Mouse (Mus musculus) lung, postnatal 36 days (tissue): Measurements from ENCODE around the gene Mtx2.

Experiments
- DNase-seq: peaks from one replicate; pipeline ENCODE4 v3.0.0; 2022; ENCODE audit warnings: mixed read lengths

Gene Mtx2

DNA sequence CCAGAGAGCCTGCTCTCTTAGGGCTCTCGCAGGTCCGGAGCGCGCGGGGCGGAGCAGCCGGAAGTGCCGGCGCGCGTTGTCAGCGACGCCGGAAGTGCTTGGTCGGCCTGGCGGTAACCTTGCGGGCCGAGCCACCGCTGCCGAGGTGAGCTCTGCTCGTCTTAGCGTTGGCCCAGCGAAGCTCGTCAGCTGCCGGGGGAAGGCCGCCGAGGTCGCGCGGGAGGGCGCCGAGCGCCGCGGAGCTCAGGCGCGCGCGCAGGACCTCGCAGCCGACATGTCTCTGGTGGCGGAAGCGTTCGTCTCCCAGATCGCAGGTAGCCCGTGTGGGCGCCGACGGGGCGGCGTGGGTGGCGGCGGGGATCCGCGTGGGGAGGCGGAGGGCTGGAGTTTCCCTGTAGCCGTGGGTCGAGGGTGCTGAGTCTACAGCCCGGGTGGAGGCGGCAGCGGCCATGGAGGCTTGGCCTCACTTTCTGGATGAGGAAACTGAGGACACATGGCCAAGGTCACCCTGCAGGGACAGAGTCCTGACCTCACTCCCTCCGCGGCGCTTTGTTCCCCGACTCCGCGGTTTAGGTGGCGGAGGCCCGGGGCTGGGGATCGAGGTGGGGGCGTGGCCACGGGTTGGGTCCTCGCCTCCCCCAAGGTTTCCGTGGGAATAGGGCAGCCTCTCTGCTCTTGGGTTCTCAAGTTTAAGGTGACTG, at the start of gene Mtx2:
TSS of gene Mtx2 (plus strand) at position 74 of the 701 bp plus-strand sequence.
- DNase-seq, result peak; percentile 83

DNA sequence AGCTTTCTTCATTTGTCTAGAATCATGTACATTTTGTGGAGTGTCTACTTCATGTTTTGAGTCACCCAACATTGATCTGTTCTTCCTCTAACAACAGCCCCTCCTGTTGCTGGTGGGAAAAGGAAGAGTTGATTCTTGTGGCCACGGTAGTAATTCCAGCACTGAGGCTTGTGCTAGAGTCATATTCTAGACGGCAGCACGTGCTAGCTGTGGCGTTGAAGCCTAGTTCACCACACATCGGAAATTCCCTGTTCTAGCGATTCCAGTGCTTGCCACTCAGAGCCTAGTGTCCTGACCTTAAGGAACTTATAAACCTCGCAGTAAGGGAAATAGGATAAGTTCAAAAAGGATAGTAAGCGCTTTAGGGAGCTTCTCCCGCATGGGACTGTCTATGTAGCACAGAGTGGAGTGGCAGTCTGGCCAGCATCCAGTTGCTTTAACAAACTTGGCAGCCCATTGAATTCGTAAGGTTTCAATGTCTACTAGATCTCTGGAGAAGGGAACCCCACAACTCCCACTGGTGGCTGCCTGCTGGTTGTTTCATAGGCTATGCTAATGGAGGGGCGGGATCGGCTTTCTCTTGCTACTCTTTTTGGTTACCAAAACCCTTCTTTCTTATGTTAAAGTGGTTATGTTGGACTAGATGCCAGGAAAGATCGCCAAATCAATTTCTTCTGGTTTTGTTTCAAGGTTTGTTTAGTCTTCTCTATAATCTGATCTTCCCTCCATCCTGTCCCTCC, 47.9 kb upstream of the Mtx2 start:
- DNase-seq, result no peak

DNA sequence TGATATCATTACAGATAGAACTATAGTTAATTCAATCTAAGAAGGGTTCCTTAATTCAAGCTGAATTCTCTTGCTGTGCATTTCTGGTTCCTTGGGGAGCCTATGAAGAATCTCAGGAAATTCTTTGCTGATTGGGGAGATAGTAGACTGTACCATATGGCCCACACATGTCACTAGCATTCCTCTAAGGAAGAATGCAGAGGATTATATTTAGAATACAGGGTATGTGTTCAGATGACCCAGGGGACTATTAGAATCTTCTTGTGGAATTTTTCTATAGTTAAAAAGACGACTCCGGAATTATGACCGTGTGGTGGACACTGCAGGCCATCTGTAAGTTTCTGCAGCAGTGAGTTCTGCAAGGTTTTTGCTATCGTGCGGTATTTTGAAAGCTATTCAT, 44.2 kb upstream of the Mtx2 start:
- DNase-seq, result no peak

DNA sequence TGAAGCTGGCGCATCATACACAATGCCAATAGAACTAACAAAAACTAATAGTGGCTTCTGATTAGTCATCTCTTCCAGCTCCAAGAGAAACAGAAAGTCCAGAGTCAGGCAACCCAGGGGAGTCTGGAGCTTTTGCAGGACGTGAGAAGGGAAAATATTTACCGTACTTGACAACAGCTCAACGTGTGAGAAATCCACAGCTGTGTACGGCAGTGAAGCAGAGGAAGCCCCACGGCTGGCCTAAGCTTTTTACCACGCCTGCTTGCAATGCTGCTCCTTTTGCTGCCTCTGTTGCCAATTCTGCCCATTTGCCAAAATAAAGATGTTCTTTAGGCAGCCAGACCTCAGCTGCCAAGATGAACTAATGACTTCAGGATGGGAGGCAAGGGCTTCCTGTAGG, 30.1 kb upstream of the Mtx2 start:
- no peak for DNase-seq

DNA sequence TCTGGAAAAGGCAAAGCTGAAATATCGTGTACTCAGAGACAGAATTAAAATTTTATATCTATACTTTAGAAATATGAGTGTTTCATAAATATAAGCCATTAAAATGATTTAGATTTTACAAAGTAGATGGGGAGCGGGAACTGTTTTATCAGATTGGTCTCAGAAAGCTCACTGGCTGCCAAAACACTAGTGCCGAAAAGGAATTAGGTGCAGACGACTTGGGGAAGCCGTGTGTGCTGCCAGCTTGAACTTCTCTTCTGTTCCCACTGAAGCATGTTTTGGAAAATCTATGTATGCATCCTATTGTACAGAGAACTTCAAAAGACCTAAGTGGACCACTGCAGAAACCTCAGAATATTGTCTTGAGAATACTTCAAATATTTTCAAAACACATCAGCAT, 17.2 kb upstream of the Mtx2 start:
- DNase-seq, result no peak

DNA sequence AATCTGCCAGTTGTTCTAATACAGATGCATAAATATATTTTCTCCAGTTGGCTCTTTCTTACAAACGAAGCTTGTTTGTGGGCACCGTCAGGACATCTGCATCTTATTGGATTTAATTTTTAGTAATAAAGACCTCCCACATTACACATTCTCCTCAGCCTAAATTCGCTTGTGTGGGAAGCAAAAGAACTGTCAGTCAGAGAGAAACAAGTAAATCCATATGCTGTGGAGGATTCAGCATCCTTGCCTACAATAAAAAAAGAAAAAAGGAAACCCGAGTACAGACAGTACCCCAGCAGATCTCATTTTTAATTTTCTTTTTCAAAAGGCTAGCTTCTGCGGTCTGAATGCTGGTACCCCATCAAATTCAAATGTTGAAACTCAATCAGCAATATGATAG, 2.9 kb upstream of the Mtx2 start:
- DNase-seq, result no peak

DNA sequence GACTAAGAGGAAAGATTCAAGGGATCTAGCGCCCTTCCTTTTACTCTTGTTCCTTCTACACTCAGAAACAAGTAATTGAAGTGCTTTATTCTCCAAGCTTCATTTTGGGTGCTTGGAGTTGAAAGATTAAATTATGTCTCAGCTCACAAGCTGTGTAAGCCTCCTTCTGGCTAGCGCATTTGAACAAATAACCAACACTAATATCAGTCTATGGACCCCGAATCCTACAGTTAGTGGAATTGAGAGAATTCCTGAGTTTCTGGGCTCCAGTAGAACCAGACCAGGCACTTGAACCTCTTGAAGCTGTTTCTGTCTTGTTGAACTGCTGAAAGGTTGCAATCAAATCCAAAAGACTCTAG, 253 bp upstream of the Mtx2 start:
- no peak for DNase-seq

DNA sequence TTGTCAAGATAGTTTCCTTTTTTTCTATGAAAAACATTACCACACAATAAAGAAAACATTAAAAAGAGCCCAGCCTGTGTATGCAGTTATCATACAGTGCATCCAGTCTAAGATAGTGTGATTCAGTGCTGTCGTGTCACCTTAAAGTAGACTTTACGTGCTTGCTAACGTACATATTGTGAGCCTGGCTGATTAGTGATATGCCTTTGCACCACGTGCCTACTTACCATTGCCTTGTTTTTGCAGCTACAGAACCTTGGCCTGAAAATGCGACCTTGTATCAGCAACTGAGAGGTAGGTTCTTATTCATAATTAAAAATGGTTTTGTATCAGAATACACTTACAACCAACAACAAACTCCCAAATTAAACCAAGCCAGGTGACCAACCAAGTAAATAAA, 21.4 kb downstream of the Mtx2 start:
- no peak for DNase-seq

DNA sequence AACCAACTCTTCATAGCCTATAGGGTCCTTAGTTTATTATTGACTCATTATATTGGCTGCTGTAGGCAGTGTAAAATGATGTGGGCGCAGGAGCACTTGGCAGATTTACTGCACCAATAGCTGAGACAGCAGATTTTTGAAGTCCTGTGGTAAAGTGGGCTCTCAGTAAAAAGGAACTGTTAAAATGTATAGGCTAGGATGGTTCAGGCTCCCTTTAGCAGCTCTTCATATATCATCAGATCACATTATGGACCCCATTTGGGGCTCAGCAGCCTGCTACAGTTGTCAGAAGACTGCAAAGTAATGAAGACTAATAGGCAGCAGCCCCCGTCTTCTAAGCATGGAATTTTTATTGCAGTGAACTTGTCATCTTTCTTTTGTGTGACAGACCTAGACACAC, 21.9 kb downstream of the Mtx2 start:
- no peak for DNase-seq

DNA sequence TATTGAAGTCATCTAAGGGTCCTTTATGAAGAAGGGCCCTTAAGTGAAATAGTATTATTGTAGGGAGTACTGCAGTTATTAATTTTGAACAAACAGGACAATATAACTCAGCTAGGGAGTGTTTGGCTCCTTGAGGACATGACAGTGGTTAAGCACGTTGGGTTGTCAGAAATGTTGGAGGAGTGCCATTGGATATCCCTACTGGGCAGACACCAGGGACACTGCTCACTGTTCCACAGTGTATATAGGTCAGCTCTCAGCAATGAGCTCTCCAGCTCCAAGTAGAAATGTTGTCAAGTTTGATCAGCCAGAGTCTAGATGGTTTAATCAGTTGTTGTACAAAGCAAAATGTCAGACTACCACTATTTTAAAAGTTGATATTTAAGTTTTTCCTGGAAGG, 24.4 kb downstream of the Mtx2 start:
- DNase-seq, result no peak

DNA sequence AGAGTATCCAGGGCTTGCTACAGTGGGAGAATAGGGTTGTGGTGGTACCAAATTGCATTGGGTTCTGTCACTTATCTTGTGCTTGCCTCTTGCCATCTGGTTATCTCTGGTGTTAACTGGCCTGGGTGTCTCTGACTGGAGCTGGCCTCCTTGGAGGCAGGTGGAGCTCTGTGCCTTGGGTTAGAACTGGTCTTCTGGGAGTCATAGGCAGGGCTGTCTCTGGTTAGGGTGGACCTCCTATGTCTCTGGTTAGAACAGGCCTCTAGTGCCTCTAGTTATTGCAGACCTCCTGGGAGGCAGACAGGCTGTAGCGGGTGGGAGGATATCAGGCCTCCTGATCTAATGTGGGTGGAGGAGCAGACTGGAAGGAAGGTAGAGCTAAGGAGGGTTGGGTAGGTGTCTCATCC, 36.5 kb downstream of the Mtx2 start:
- DNase-seq, result no peak

DNA sequence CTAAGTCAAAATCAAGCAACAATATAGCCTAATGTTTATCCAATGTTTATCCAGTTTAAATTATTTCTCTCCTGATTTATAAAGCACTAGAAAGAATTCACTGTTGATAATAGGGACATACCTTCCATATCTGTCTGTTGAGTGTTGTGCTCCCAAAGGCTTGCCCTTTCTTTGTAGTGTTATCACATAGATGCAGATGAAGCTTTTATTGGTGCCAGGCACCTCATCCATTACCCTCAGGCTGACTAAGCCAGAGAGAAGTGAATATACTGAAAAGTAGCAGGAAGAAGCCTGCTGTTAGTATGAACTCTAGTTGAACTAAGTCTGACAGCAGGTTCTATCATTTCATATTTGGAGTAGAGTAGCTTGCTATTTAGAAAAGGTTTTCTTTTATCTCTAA, 39.8 kb downstream of the Mtx2 start:
- no peak for DNase-seq

DNA sequence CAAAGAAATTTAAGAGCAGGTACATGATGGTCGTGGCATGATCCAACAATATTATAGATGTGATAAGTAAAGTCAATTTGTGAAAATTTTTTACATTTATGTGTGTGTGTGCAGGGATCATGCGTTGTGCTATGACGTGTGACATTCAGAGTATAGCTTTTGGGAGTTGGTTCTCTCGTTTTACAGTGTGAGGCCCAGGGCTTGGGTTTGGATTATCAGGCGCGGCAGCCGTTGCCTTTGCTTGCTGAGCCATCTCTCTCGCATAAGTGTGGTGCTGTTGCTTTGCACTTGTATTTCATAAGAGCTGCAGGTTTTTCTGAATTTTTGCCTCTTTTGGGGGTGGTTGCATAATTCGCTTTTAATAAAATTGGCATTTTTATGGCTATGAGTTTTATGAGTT, 48.4 kb downstream of the Mtx2 start:
- DNase-seq, result no peak

DNA sequence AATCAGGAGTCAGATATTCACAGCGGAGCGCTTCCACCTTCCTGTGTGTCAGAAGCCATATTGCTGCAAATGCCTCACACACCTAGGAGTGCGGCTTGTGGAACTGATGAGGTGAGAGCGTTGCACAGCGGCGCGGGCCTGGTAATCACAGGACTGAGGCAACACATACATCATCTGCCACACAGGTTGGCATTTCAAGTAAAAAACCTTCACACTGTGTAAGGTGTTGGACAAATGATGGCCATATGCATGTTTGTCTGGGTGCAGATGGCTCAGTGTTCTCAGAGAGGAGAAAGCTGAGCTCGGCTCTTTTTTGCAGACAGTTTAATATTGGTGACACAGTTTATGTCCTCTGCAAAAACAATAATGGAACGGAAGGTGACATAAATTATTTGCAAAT, 58.8 kb downstream of the Mtx2 start:
- no peak for DNase-seq

DNA sequence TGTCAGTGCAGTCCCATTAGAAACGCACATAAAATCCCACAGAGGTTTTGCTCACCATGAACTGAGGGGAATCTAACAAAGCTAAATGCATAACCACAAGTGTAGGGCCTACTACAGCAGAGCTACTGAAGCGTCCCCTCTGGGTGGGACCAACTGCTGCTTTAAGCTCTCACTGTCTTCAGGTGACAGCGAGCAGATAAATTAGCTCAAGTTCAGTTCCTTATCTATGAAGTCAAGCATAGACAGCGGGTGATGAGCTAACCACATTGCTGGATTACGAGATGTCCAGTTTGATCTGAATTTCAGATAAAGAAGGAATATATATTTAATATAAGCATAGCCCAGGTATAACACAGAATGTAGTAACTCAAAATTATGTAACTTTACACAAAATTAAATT, 66.3 kb downstream of the Mtx2 start:
- DNase-seq, result no peak

DNA sequence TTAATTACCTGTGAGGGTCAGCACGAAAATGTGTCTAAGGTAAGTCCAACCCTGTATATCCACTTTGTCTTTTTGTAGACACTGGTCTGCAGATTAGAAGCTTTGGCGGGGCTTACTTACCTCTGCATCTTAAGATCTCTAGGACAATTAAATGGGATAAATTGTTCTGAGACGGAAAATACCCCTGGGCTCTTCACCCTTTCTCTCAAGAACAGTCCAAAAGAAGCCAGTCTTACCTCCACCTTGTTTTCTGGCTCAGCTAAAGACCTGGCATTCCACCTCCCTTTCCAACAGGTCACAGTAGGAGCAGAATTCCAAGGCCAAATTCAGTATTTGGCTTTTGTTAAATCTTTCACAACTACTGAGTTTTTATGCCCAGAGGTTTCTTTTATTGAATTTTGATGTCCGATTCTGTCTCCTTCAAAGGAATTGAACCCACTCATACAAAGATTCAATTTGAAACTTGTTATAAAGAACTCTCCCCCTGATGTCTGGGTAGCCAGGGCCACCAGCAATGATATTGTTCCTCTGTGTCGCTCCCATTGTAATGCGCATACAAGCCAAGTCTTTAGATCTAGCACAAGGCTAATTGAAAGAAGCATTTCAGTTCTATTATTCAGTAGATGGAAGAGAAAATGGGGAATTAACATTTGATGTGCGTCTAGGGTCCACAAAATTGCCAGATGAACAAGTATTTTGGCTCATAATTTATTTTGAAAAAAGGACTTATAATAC, 67.4 kb downstream of the Mtx2 start:
- DNase-seq, result no peak

DNA sequence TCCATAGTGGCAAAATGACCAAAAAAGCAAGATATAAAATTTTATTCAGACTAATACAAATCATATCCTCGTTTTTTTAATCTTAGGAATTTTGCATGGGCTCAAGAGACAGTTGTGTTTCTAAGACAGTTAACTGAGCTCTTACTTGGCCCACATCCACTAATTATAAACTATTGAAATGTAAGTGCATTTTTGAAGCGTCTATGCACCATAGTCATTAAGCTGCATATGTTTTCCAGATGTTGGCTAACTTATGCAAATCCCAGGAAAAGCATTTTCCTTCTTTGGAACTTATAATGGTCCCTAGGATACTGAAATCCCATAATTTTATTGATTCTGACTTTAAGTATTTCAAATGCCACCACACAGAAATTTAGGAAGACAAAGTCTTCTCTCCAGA, 68.5 kb downstream of the Mtx2 start:
- DNase-seq, result no peak

DNA sequence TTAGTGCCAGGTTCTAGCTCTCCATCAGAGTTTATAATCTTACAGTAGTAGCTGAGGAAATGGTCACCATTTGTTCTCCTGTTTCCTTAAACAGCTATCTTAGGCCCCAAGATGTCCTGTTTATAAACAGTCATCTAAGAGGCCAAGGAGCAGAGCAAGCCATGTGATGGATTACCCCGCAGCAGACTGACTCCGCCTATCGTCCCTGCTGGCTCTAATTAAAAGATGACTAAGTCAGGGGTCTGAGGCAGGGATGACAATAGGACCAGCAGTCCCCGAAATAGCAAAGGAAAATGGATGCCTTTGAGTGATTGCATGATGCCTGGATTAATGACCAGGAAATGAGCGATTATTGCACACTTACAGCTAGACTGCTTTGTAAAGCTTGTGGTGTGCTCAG, 74.4 kb downstream of the Mtx2 start:
- DNase-seq, result peak; percentile 82

DNA sequence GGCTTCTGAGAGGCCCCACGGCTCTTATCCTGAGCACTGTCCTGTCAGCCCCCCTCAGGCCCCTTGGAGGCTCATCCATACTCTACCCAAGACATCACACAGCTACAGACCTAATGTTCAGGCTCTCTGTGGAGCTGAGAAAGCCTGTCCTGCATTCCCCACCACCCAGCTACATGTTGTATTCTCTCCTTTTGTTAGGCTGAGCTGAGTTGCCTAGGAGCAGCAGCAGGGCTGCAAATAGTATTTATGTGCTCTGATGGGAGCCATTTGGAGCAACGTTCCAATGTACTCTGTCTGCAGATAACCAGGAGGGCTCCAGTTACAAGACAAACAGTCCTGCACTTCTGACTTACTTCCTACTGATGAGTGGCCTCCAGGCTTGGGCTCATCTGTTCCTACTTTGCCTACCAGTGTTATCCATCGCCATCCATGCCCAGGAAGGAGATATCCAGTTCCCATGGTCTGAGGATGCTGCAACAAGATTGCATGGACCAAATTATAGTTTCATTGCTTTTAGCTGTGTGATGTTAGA, 76.2 kb downstream of the Mtx2 start:
- no peak for DNase-seq

DNA sequence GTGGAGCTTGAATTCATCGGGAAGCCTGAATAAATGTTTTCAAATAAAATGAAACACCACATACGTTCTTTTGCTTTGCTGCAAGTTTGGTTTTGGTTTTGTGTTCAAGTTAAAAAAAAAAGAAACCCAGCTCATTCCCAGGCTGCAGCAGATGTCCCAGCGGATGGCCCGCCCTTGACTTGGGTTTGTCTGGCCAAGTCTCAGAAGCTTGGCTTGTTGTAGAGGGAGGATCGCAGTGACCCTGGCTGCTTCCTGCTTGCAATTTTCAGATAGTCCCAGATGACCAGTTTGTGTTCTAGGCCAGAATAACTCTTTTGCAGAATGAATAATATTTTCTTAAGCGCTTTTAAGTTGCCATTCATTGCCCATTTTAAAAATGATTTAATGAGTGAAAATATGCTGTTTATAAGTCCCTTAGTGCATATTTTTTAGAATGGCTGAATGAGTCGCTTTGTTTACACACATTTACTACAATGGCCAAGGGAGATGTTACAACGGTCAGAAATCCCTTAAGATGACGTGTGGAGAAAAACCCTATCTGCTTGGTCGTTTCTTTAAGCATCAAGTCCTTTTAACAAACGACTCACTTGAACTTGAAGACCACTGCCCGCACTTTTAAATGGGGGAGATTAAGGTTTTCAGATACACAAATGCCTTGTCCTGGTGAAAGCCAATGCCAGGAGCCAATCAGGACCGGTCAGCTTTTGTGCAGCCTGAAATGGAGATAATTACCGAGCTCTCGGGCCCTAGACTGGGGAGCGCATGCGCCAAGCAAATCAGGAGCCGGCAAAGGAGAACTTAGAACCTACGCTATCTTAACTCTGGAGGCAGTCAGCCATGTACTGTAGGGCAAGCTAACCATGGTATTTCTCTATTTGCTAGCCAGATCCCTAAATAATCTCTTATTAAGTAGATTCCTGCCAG, 82.0 kb downstream of the Mtx2 start:
- DNase-seq, result peak; percentile 67

DNA sequence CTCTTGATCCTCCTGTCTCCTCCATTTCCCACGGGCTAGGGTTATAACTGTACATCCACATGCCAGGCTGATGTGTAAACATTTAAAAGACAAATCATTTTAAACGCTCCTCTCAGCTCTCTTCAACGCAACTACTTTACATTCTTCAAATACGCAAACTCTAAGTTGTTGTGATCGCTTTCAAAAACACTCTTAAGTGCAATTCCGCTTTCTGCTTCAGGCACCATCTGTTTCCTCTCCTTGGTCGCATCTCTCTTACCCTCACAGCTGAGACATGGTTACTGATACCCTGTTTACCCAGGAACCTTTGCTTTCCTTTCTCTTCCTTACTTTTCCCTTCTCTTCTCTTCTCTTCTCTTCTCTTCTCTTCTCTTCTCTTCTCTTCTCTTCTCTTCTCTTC, 86.4 kb downstream of the Mtx2 start:
- no peak for DNase-seq

DNA sequence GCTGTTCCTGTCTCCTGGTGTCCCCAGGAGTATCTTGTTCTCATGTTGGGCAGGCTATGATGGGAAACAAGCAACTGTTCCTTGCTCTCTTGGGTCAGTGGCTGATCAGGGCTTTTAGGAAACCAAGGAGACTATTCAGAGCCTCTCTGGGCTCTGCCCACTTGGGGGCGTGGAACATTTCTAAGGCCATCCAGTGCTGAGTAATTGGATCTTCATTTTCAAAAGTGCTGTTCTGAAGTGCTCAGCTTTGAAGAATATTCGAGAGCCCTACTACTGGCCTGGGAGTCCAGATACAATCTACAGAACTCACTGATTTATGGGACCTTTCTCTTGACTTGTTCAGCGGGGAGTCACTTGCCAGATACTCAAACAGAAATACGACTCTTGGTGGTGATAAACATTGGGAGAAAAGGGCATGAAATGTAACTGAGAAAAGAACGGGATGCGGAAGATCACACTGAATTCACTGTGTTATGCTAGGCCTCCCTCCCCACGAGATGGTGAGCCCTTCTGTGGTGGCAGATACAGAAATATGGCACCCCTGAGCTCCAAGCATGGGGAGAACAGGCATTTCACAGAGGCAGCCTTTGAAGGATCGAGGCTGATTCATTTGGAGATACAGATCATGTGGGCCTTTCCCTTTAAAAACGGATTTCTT, 92.4 kb downstream of the Mtx2 start:
- no peak for DNase-seq
